Mouse (Mus musculus): Measurements from ENCODE around the gene Tenm1. TPM values are rescaled to one million over a fixed set of nuclear protein-coding genes. Genes with fewer than 3 reads are reported as not detected.

Gene Tenm1
- total RNA-seq (2021): 10 to 100 TPM; 52.8 to 55.9 TPM
- long read RNA-seq, partial matches to known transcripts: 0 of 1 reads
- long read RNA-seq, other reads (novel, unspliced or antisense): 0 of 1 reads

GRCm38 (mm10) chrX:43428855-43429263, at the start of gene Tenm1:
Tenm1 (minus strand) TSS chrX:43429126.
- peak; percentile 20 to 45 for DNase-seq (ENCODE audit: low spot score in 2 of 2)

DNA sequence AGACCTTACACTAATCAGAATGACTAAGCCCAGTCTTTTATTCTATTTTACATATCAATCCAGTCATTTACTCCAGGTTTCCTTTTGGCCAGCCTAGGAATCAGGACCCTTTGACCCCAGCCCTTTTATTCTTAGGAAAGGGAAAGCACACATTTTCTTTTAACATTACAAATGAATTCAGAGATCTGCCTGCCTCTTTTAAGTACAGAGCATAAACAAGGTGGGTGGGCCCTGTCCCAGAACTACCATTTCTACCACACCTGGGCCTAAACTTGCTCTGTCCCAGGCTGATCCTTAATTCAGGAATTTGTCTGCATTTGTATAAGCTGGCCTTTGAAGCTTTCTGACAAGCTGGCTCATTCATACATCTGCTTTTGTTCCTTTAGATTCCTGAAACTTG, 38.4 kb upstream of the Tenm1 start:
- DNase-seq (ENCODE audit: low spot score in 2 of 2): no peak

- DNase-seq (ENCODE audit: low spot score in 2 of 2): peak in 1 of 2 experiments; percentile 24
These were observed 1.7 kb upstream of the Tenm1 start for GRCm38 (mm10) chrX:43430581-43430980.

DNA sequence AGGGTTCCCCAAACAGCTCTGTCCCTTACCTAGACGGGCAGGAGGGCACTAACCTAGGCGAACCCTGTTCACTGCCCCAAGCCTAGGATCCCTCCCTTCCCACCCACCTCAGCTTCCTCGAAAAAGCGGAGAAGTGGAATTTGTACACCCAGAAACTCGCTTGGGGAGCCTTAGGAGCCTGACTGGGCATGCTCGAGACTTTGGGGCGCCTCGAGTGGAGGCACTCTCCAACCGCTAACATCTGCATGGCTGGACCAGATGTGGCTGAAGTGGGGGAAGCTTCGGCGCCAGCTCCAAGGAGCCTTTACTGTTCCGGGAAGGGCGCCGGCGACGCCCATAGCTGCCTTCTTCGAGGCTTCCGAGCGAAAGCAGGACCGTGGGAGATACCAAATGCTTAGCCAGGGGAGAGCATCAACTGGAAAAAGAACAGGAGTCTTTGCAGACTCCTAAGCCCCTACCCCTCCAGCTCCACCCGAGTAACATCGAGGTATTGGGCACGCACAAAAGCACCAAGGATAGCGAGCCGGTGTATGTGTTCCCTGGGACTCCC, 1.1 kb upstream of the Tenm1 start:
- peak; percentile 25 to 31 for DNase-seq (ENCODE audit: low spot score in 2 of 2)

DNA sequence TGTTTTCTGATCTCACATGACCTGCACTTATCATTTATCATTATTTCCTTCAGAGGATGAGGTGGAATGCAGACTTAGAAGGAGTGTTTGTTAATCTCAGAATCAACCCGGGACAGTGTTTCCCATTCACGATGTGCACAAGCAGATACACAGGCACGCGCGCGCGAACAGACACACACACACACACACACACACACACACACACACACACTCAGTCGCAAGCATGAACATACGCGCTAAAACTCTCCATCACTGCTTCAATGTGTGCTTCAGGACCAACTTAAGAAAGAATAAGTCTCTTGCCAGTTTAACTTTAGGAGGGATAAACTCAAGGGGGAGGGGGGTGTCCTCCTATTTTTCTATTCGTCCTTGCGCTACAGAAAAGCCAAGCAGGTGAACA, 411 bp upstream of the Tenm1 start:
- peak; percentile 13 to 21 for DNase-seq (ENCODE audit: low spot score in 2 of 2)

DNA sequence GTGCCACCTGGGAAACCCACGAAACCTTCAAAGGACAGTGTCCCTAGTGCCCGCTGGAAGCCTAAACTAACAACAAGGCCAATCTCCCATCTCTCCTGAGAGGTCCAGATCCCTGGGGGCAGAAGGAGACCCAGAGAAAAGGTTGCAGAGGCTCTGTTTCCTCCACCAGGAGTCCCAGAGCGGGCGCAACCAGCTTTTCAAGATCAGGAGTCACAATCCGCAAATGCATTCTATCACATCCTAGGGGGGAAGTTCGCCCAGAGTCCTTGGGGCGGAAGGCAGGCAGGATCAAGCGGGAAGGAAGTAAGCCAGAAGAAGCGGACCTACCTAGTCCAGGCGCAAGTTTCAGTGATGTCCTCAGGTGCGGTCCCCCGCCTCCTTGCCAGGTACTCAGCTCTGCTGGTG, 963 bp downstream of the Tenm1 start:
- DNase-seq (ENCODE audit: low spot score in 2 of 2): peak; percentile 3 to 19

GRCm38 (mm10) chrX:43427111-43427510, 1.8 kb downstream of the Tenm1 start:
- DNase-seq (ENCODE audit: low spot score in 2 of 2): peak; percentile 3 to 17

GRCm38 (mm10) chrX:43397957-43398356, 31.0 kb downstream of the Tenm1 start:
- DNase-seq (ENCODE audit: low spot score in 2 of 2): no peak

- no peak for DNase-seq (ENCODE audit: low spot score in 2 of 2)
These were observed 40.8 kb downstream of the Tenm1 start for GRCm38 (mm10) chrX:43388106-43388505.

GRCm38 (mm10) chrX:43372526-43372925, 56.4 kb downstream of the Tenm1 start:
- DNase-seq (ENCODE audit: low spot score in 2 of 2): no peak

DNA sequence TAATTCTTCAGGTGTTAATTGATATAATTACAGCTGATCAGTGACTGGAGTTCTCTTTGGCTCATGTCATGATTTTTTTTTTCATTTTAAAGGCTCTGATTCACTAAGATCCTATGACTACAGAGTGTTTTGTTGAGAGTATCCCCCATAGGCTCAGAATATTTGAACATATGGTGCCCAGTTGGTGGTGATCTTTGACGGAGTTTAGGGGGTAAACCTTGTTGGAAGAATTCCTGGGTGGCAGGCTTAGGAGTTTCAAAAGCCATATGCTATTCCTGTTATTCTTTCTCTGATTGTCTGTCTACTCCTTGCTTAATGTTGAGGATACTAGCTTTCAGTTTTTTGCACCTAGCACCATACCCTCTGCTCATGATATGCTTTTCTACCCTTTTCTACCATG, 109.6 kb downstream of the Tenm1 start:
- no peak for DNase-seq (ENCODE audit: low spot score in 2 of 2)

DNA sequence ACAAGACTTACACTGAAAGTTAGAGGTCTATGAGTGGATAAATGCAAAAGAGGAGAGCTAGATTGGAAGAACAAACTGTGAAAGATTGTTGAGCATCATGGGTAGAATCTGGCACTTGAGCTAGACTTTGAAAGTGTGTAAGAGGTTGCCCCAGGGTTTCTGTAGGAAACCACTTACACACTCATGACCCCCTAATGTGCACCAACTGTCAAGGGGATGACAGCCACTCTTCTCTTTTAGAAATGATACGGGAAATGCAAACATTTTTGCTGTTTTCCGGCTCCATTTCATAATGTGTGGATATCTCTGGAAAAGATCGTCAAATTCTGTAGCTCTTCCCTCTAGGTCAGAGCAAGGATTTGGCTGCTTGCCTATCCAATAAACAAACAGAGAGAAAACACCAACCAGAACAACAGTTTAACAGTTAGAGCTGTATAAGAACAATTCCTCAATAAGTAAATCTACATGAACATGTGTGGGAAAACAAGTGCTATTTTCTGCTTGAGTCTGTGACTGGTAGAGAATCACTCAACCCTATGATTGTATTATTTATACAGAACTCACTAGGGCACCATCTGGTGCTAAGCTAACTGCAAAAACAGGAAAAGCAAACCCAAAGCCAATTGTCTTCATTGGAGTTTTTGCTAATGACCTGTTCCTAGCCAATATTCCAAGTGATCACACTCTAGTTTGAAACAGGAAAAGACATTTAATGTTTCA, 111.0 kb downstream of the Tenm1 start:
- no peak for DNase-seq (ENCODE audit: low spot score in 2 of 2)

- no peak for DNase-seq (ENCODE audit: low spot score in 2 of 2)
These were observed 193.1 kb downstream of the Tenm1 start for GRCm38 (mm10) chrX:43235844-43236243.

GRCm38 (mm10) chrX:43205003-43205402, 223.9 kb downstream of the Tenm1 start:
- no peak for DNase-seq (ENCODE audit: low spot score in 2 of 2)

DNA sequence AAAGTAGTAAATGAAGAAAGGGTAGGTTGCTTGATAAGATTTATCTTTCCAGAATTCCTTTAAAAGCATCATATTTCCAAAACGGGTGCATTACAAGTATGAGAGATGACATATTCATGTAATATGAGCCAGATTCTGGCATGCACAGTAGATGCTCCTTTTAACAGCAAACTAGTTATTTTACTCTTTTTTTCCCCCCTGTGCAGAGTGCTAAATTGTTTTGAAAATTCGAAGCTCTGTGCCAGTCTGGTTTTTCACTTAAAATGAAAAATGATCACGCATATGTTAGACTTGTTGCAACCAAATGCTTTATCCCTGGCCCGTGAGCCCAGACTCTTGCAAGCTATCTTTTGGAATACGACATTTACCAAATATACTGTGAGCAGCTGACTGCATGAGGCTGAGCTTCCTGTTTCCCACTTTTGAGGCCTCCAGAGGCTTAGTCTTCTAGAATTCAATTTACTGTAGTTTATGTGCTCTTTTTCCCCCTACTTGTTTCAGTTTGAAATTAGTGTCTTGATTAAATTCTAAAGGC, 226.6 kb downstream of the Tenm1 start:
- DNase-seq (ENCODE audit: low spot score in 2 of 2): no peak

DNA sequence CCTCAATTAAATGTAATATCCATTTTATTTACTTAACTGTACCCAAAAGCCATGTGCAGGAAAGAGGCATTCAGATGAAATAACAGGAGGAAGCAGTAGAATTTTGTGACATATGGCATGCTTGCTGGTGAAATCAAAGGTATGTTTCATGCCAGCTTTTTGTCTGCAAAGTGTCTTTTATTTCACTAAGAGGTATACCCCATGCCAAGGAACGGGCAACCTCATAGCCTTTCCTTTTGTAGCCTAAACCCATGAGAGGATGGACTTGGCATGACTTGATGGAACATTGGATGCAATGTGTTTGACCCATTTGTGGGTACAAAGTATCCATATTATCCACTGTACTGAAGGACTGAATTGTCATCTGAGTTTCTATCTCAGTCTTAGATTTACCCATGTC, 246.0 kb downstream of the Tenm1 start:
- DNase-seq (ENCODE audit: low spot score in 2 of 2): no peak

GRCm38 (mm10) chrX:43151561-43151960, 277.4 kb downstream of the Tenm1 start:
- no peak for DNase-seq (ENCODE audit: low spot score in 2 of 2)

GRCm38 (mm10) chrX:43129696-43130095, 299.2 kb downstream of the Tenm1 start:
- no peak for DNase-seq (ENCODE audit: low spot score in 2 of 2)

DNA sequence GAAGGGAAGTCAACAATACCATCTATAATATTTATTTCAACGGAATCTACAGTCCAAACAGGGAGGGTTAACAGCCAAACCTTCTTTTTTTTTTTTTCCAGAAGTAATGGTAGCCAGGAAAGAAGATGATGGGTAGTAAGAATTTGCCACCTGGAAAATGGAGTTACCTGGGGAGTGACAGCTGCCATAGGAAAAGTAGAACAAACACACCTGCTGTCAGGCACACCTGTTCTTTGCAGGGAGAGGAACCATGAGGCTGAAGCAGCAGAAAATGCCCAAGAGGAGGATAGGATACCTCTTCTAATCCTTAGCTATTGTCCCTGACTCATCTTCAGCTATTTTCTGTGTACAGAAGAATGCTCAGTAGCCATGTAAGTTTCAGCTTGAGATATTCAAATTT, 306.4 kb downstream of the Tenm1 start:
- DNase-seq (ENCODE audit: low spot score in 2 of 2): no peak

GRCm38 (mm10) chrX:43122001-43122400, 306.9 kb downstream of the Tenm1 start:
- DNase-seq (ENCODE audit: low spot score in 2 of 2): no peak

DNA sequence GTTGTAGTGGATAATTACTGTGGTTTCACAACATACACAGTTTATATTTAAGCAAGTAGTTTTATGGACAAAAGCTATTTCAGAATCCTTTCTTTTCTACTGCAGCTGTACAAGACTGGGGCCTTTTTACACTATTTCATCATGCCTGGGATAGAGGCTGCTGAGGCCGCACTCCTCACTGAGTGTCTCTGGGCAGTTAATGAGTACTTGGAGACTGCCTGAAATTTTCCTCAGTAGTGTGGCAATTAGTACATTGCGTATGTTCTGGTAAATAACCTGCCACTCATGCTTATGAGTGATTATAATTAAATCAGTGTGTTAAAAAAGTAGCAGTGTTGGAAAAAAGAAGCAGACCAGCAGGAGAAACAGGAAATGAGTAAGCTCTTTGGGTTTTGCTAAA, 442.8 kb downstream of the Tenm1 start:
- DNase-seq (ENCODE audit: low spot score in 2 of 2): no peak

- no peak for DNase-seq (ENCODE audit: low spot score in 2 of 2)
These were observed 455.4 kb downstream of the Tenm1 start for GRCm38 (mm10) chrX:42973562-42973961.

DNA sequence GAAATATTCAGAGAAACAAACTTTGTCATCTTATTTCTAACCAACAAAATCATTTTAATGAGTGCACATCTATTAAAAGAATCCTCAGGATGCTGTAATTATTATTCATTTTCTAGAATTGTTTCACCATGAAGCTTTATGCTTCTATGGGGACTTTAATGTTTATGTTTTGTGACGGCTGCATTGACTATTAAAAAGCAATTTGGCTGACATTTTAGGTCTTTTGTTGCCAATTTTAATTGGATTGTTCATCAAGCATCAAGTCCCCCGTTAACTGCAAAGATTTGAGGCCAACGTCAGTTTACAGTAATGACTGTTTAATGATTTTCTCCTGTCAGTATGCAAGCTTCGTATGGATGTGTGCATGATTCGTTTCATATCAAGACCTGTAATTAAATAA, 461.3 kb downstream of the Tenm1 start:
- DNase-seq (ENCODE audit: low spot score in 2 of 2): no peak

All from layer of hippocampus, postnatal 10 days (tissue).